Mouse (Mus musculus) activated CD4-positive, CD25-positive, alpha-beta regulatory T cell, adult 4 months (primary cell): ENCODE data around the gene Bbs9. TPM values are rescaled to one million over a fixed set of nuclear protein-coding genes. Genes with fewer than 3 reads are reported as not detected.
"Not testable (repeated sequence)": the region's sequence is repeated elsewhere in the genome, so short reads cannot be mapped to it uniquely, and the experiment has no call there.

Source experiments
- ATAC-seq: one replicate; pipeline ENCODE4 v1.8.0; 2017
- polyA plus RNA-seq, 2 experiments: library from polyadenylated mRNA; unstranded; fragments of 100-300 nt; shearing (Covaris generic); gene quantifications; one replicate each; pipeline ENCODE4 v1.2.1; 2017

The Bbs9 gene
- polyA plus RNA-seq, 2 experiments from 2014 or later, result 10.7 to 15.1 TPM

GRCm38 (mm10) chr9:22809621-22810126 lies 334.2 kb downstream of the Bbs9 start:
- no peak for ATAC-seq

- ATAC-seq, result no peak
Measured at GRCm38 (mm10) chr9:22810454-22810853, 334.9 kb downstream of the Bbs9 start.

GRCm38 (mm10) chr9:22811931-22812330 lies 336.4 kb downstream of the Bbs9 start:
- no peak for ATAC-seq

- no peak for ATAC-seq
Measured at GRCm38 (mm10) chr9:22814407-22815092, 339.0 kb downstream of the Bbs9 start.

- ATAC-seq, result no peak
Measured at GRCm38 (mm10) chr9:22815093-22815458, 339.6 kb downstream of the Bbs9 start.

GRCm38 (mm10) chr9:22819539-22819938 lies 344.0 kb downstream of the Bbs9 start:
- no peak for ATAC-seq

GRCm38 (mm10) chr9:22820646-22821185 lies 345.2 kb downstream of the Bbs9 start:
- no peak for ATAC-seq

GRCm38 (mm10) chr9:22822770-22823169 lies 347.3 kb downstream of the Bbs9 start:
- ATAC-seq, result no peak

GRCm38 (mm10) chr9:22823856-22824255 lies 348.3 kb downstream of the Bbs9 start:
- ATAC-seq, result no peak

- no peak for ATAC-seq
Measured at GRCm38 (mm10) chr9:22824910-22825309, 349.4 kb downstream of the Bbs9 start.

- no peak for ATAC-seq
Measured at GRCm38 (mm10) chr9:22826571-22826990, 351.1 kb downstream of the Bbs9 start.

GRCm38 (mm10) chr9:22827176-22827770 lies 351.8 kb downstream of the Bbs9 start:
- no peak for ATAC-seq

- ATAC-seq, result no peak
Measured at GRCm38 (mm10) chr9:22829212-22829960, 353.9 kb downstream of the Bbs9 start.

- no peak for ATAC-seq
Measured at GRCm38 (mm10) chr9:22834994-22835512, 359.5 kb downstream of the Bbs9 start.

- no peak for ATAC-seq
Measured at GRCm38 (mm10) chr9:22837000-22837399, 361.5 kb downstream of the Bbs9 start.

- no peak for ATAC-seq
Measured at GRCm38 (mm10) chr9:22837702-22838210, 362.2 kb downstream of the Bbs9 start.

- ATAC-seq, result no peak
Measured at GRCm38 (mm10) chr9:22846048-22846447, 370.5 kb downstream of the Bbs9 start.

GRCm38 (mm10) chr9:22846783-22847182 lies 371.3 kb downstream of the Bbs9 start:
- no peak for ATAC-seq

GRCm38 (mm10) chr9:22848800-22849199 lies 373.3 kb downstream of the Bbs9 start:
- no peak for ATAC-seq

GRCm38 (mm10) chr9:22849212-22849611 lies 373.7 kb downstream of the Bbs9 start:
- ATAC-seq, result no peak

GRCm38 (mm10) chr9:22869147-22869546 lies 393.6 kb downstream of the Bbs9 start:
- not testable (repeated sequence) for ATAC-seq

GRCm38 (mm10) chr9:22870661-22871060 lies 395.1 kb downstream of the Bbs9 start:
- ATAC-seq, result no peak

GRCm38 (mm10) chr9:22875231-22875630 lies 399.7 kb downstream of the Bbs9 start:
- ATAC-seq, result no peak
